Mouse (Mus musculus): ENCODE measurements at regions not wholly inside any gene's neighbourhood (a gene's known extent, or its start where the extent isn't known, plus 50 kb on each side); places are given as distances from the start of the nearest gene placed in this dataset.

GRCm38 (mm10) chr5:126281782-126282181 lies 750.2 kb downstream of the Tmem132b start:
- no peak for DNase-seq (ENCODE audit: low spot score in 2 of 2)

GRCm38 (mm10) chr5:126324847-126325246 lies 793.3 kb downstream of the Tmem132b start:
- no peak for DNase-seq (ENCODE audit: low spot score in 2 of 2)

GRCm38 (mm10) chr5:126328276-126328675 lies 796.7 kb downstream of the Tmem132b start:
- no peak for DNase-seq (ENCODE audit: low spot score in 2 of 2)

- no peak for DNase-seq (ENCODE audit: low spot score in 2 of 2)
Observed at GRCm38 (mm10) chr5:126335091-126335490, 803.5 kb downstream of the Tmem132b start.

- no peak for DNase-seq (ENCODE audit: low spot score in 2 of 2)
Observed at GRCm38 (mm10) chr5:126335553-126336520, 804.3 kb downstream of the Tmem132b start.

GRCm38 (mm10) chr5:126337884-126338283 lies 806.3 kb downstream of the Tmem132b start:
- DNase-seq (ENCODE audit: low spot score in 2 of 2), result no peak

- no peak for DNase-seq (ENCODE audit: low spot score in 2 of 2)
Observed at GRCm38 (mm10) chr5:126343570-126343969, 812.0 kb downstream of the Tmem132b start.

GRCm38 (mm10) chr5:126350936-126351335 lies 819.4 kb downstream of the Tmem132b start:
- no peak for DNase-seq (ENCODE audit: low spot score in 2 of 2)

GRCm38 (mm10) chr5:126369436-126369835 lies 837.9 kb downstream of the Tmem132b start:
- no peak for DNase-seq (ENCODE audit: low spot score in 2 of 2)

- DNase-seq (ENCODE audit: low spot score in 2 of 2), result no peak
Observed at GRCm38 (mm10) chr5:126392306-126392705, 849.3 kb upstream of the Tmem132c start.

GRCm38 (mm10) chr5:126395331-126395730 lies 846.3 kb upstream of the Tmem132c start:
- no peak for DNase-seq (ENCODE audit: low spot score in 2 of 2)

GRCm38 (mm10) chr5:126431748-126432147 lies 809.9 kb upstream of the Tmem132c start:
- no peak for DNase-seq (ENCODE audit: low spot score in 2 of 2)

- DNase-seq (ENCODE audit: low spot score in 2 of 2), result no peak
Observed at GRCm38 (mm10) chr5:126438696-126439095, 802.9 kb upstream of the Tmem132c start.

GRCm38 (mm10) chr5:126440516-126440915 lies 801.1 kb upstream of the Tmem132c start:
- DNase-seq (ENCODE audit: low spot score in 2 of 2), result no peak

- no peak for DNase-seq (ENCODE audit: low spot score in 2 of 2)
Observed at GRCm38 (mm10) chr5:126475761-126476160, 765.8 kb upstream of the Tmem132c start.

GRCm38 (mm10) chr5:126522076-126522475 lies 719.5 kb upstream of the Tmem132c start:
- no peak for DNase-seq (ENCODE audit: low spot score in 2 of 2)

GRCm38 (mm10) chr5:126525863-126526262 lies 715.7 kb upstream of the Tmem132c start:
- no peak for DNase-seq (ENCODE audit: low spot score in 2 of 2)

GRCm38 (mm10) chr5:126530806-126531527 lies 710.6 kb upstream of the Tmem132c start:
- no peak for DNase-seq (ENCODE audit: low spot score in 2 of 2)

GRCm38 (mm10) chr5:126531528-126531894 lies 710.1 kb upstream of the Tmem132c start:
- no peak for DNase-seq (ENCODE audit: low spot score in 2 of 2)

- DNase-seq (ENCODE audit: low spot score in 2 of 2), result no peak
Observed at GRCm38 (mm10) chr5:126531975-126532374, 709.6 kb upstream of the Tmem132c start.

GRCm38 (mm10) chr5:126538072-126538471 lies 703.5 kb upstream of the Tmem132c start:
- no peak for DNase-seq (ENCODE audit: low spot score in 2 of 2)
